Mouse (Mus musculus): ENCODE results near the gene Adar.

DNA sequence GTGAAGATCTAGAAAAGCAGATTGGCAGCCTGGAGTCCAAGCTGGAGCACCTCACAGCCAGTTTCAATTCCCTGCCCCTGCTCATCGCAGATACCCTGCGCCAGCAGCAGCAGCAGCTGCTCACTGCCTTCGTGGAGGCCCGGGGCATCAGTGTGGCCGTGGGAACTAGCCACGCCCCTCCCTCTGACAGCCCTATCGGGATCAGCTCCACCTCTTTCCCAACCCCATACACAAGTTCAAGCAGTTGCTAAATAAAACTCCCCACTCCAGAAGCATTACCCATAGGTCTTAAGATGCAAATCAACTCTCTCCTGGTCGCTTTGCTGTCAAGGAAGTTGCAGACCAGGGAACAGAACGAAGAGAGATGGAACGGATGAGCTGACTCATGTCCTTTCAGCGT, 47.7 kb upstream of the Adar start:
- TF ChIP-seq CTCF (IDR thresholded peaks at IDR 0.05) (no peak), EP300 (IDR thresholded peaks at IDR 0.05) (no peak)

All from lung, postnatal 0 days (tissue).